Mouse (Mus musculus) heart, postnatal 0 days (tissue): ENCODE measurements around the gene Map6. TPM values are rescaled to one million over a fixed set of nuclear protein-coding genes. Genes with fewer than 3 reads are reported as not detected.

Experiments
- ATAC-seq: fragments of 200-750 bp; cut with Nextera tagmentation; 2 replicates; pipeline ENCODE4 v1.8.0; 2017; ENCODE audit warnings: low read depth, moderate number of reproducible peaks, moderate library complexity; ENCODE audit not compliant: insufficient read depth
- DNase-seq: peaks from one replicate; pipeline ENCODE4 v3.0.0-alpha.2; 2016; ENCODE audit warnings: low spot score
- H3K27ac ChIP-seq: fragments of 300-500 bp; sonication (generic); 2 replicates; pipeline ENCODE4 v1.5.1; 2014; ENCODE audit warnings: low read depth, mild to moderate bottlenecking
- H3K27me3 ChIP-seq: fragments of 300-500 bp; sonication (generic); 2 replicates; pipeline ENCODE4 v1.6.1; 2014; ENCODE audit warnings: low read length, mixed read lengths; ENCODE audit not compliant: control insufficient read depth, insufficient read depth
- H3K36me3 ChIP-seq: fragments of 300-500 bp; sonication (generic); replicated peaks from 2 replicates; pipeline ENCODE4 v1.6.1; 2014; ENCODE audit warnings: low read length, mixed read lengths; ENCODE audit not compliant: control insufficient read depth, insufficient read depth
- H3K4me1 ChIP-seq: fragments of 300-500 bp; sonication (generic); 2 replicates; pipeline ENCODE4 v1.6.1; 2014; ENCODE audit warnings: antibody characterized with exemption; ENCODE audit not compliant: control insufficient read depth, insufficient read depth
- H3K4me2 ChIP-seq: fragments of 300-500 bp; sonication (generic); 2 replicates; pipeline ENCODE4 v1.6.1; 2014; ENCODE audit warnings: low read depth, mild to moderate bottlenecking, low read length, moderate library complexity
- H3K4me3 ChIP-seq: fragments of 300-500 bp; sonication (generic); 2 replicates; pipeline ENCODE4 v1.5.1; 2014; ENCODE audit warnings: low read depth, low read length
- H3K9ac ChIP-seq: fragments of 300-500 bp; sonication (generic); replicated peaks from 2 replicates; pipeline ENCODE4 v1.6.1; 2014; ENCODE audit warnings: low read depth, low read length, mixed read lengths
- H3K9me3 ChIP-seq: fragments of 300-500 bp; sonication (generic); replicated peaks from 2 replicates; pipeline ENCODE4 v1.6.1; 2016; ENCODE audit warnings: low read length; ENCODE audit not compliant: control insufficient read depth
- CTCF ChIP-seq: IDR thresholded peaks from 2 replicates; pipeline ENCODE4 v1.5.1; 2016; ENCODE audit warnings: antibody characterized with exemption, control low read depth, low read depth
- EP300 ChIP-seq: IDR thresholded peaks from 2 replicates; pipeline ENCODE4 v1.6.1; 2016; ENCODE audit warnings: antibody characterized with exemption, low read depth
- WGBS: fragments of 180-500 bp; shearing (Covaris S2); extraction: QIAGEN DNeasy Blood & Tissue Kit; methylation state at CpG from one replicate; pipeline ENCODE4 v1.1.7; 2014; 5-methylcytosine and 5-hydroxymethylcytosine counted together
- polyA plus RNA-seq: library from polyadenylated mRNA; unstranded; fragments of >200 nt; fragmentation: Nextera tagmentation; extraction: Ambion mirVana; gene quantifications from 2 replicates; pipeline ENCODE4 v1.2.1, GENCODE M21; 2015
- total RNA-seq: library from RNA; depleted of rRNA; stranded (reverse); fragments of >200 nt; gene quantifications from 2 replicates; pipeline ENCODE4 v1.2.3, GENCODE M21; 2014; ENCODE audit warnings: low replicate concordance; rRNA removed

Map6 gene
- total RNA-seq (1.5 and 3.7 TPM in 2 replicates), polyA plus RNA-seq (1.8 and 2.5 TPM in 2 replicates)

GRCm38 (mm10) chr7:99267251-99267896, at the start of gene Map6:
Gene Map6, plus strand, starts transcription at chr7:99267447.
- H3K27me3 ChIP-seq: peaks cover 52% of the 10 kb centered on the region

DNA sequence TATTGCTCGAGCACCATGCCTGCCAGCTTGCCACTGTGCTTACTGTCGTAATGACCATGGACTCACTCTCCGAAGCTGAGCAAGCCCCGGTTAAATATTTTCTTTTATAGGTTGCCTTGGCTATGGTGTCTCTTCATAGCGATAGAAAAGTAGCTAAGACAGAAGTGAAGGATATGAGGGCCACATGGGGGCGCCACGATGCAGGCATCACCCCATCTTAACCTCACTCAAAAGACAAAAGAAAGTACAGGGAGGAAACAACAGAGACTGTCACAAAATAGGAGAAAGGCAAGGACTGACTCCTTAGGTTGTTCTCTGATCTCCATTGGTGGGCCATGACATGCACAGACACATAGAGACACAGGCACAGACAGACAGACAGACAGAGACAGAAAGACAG, 43.0 kb upstream of the Map6 start:
- DNase-seq (no peak), ATAC-seq (no peak)
- Histone ChIP-seq H3K9me3 (no peaks in the 10 kb centered on the region), H3K9ac (no peak overlapping the region), H3K36me3 (no peaks in the 10 kb centered on the region), H3K27me3 (no peaks in the 10 kb centered on the region), H3K4me1 (no peaks in the 10 kb centered on the region), H3K4me3 (no peak overlapping the region), H3K4me2 (no peak overlapping the region), H3K27ac (no peak overlapping the region)
- 72% methylated on average over 7 of the region's 7 CpGs for WGBS
- TF ChIP-seq CTCF (peak; percentile 25; the same call in 1 of the 2 replicates), EP300 (no peak)

More at GRCm38 (mm10) chr7:99267251-99267896, at the start of gene Map6:
- no peaks in the 10 kb centered on the region for H3K36me3 ChIP-seq
- H3K4me3 ChIP-seq: peak within 1 kb of the TSS; percentile 49
- H3K4me2 ChIP-seq: peak within 1 kb of the TSS; percentile 78
- peaks cover 28% of the 10 kb centered on the region; the same call in 1 of the 2 replicates for H3K4me1 ChIP-seq
- no peaks in the 10 kb centered on the region for H3K9me3 ChIP-seq
- no peak for DNase-seq
- no peak for ATAC-seq
- TF ChIP-seq EP300 (no peak), CTCF (no peak)
- no peak within 1 kb of the TSS for H3K27ac ChIP-seq
- WGBS: under 1% methylated on average over 33 of the region's 34 CpGs
- no peak within 1 kb of the TSS; the same call in 1 of the 2 replicates for H3K9ac ChIP-seq

- Histone ChIP-seq H3K27ac (no peak overlapping the region), H3K9me3 (no peaks in the 10 kb centered on the region), H3K4me2 (no peak overlapping the region), H3K4me1 (no peaks in the 10 kb centered on the region), H3K36me3 (no peaks in the 10 kb centered on the region), H3K9ac (no peak overlapping the region), H3K27me3 (no peaks in the 10 kb centered on the region), H3K4me3 (no peak overlapping the region)
- WGBS: 29% methylated on average over 1 of the region's 1 CpGs
- ATAC-seq: no peak
- TF ChIP-seq CTCF (no peak), EP300 (no peak)
- DNase-seq: no peak
These were observed 42.5 kb upstream of the Map6 start for GRCm38 (mm10) chr7:99224648-99225190.

- Histone ChIP-seq H3K9me3 (no peaks in the 10 kb centered on the region), H3K27ac (no peak overlapping the region), H3K9ac (no peak overlapping the region), H3K4me3 (no peak overlapping the region), H3K36me3 (no peaks in the 10 kb centered on the region), H3K4me1 (no peaks in the 10 kb centered on the region), H3K4me2 (no peak overlapping the region), H3K27me3 (no peaks in the 10 kb centered on the region)
- DNase-seq (no peak), ATAC-seq (no peak)
- TF ChIP-seq EP300 (no peak), CTCF (no peak)
- 71% methylated on average over 6 of the region's 6 CpGs for WGBS
These were observed 41.8 kb upstream of the Map6 start for GRCm38 (mm10) chr7:99225421-99225820.

DNA sequence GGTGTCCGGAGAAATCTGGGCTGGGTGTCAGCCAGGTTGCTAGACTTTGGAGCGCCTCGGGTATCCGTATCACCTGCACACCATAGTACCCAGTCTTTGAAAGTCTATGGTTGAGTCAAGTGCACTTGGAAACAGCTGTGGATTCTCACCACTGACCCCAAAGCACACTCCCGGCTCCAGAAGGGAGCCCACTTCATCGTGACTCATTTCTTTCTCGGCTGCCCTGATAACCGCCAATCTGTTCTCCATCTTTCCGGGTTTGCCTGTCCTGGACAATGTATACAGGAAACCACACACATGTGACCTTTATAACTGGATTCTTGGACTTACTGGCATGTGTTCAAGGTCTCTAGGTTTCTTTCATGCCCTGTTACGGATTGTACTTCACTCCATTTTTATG, 40.6 kb upstream of the Map6 start:
- H3K4me2 ChIP-seq: no peak overlapping the region
- TF ChIP-seq EP300: no peak
- TF ChIP-seq CTCF: no peak
- no peaks in the 10 kb centered on the region for H3K4me1 ChIP-seq
- 84% methylated on average over 10 of the region's 10 CpGs for WGBS
- H3K36me3 ChIP-seq: no peaks in the 10 kb centered on the region
- H3K27ac ChIP-seq: no peak overlapping the region
- H3K4me3 ChIP-seq: no peak overlapping the region
- H3K9ac ChIP-seq: no peak overlapping the region
- ATAC-seq (no peak), DNase-seq (no peak)
- no peaks in the 10 kb centered on the region for H3K27me3 ChIP-seq
- no peaks in the 10 kb centered on the region for H3K9me3 ChIP-seq

GRCm38 (mm10) chr7:99227267-99227666, 40.0 kb upstream of the Map6 start:
- no peak overlapping the region for H3K27ac ChIP-seq
- DNase-seq (no peak), ATAC-seq (no peak)
- H3K27me3 ChIP-seq: no peaks in the 10 kb centered on the region
- H3K4me2 ChIP-seq: no peak overlapping the region
- no peaks in the 10 kb centered on the region for H3K4me1 ChIP-seq
- no peak overlapping the region for H3K4me3 ChIP-seq
- H3K9ac ChIP-seq: no peak overlapping the region
- WGBS: 97% methylated on average over 4 of the region's 4 CpGs
- H3K9me3 ChIP-seq: no peaks in the 10 kb centered on the region
- no peaks in the 10 kb centered on the region for H3K36me3 ChIP-seq
- TF ChIP-seq EP300: no peak
- TF ChIP-seq CTCF: no peak
